Mouse (Mus musculus) right cerebral cortex, postnatal 14 days (tissue): ENCODE results near the gene Ptprcap.
A peak's percentile ranks its signal among the peaks of the same experiment; 100 is the strongest.

Experiments
- DNase-seq: peaks from one replicate; pipeline ENCODE4 v3.0.0; 2022

Gene Ptprcap

GRCm38 (mm10) chr19:4197180-4197579, 43.8 kb downstream of the Ptprcap start:
- no peak for DNase-seq

DNA sequence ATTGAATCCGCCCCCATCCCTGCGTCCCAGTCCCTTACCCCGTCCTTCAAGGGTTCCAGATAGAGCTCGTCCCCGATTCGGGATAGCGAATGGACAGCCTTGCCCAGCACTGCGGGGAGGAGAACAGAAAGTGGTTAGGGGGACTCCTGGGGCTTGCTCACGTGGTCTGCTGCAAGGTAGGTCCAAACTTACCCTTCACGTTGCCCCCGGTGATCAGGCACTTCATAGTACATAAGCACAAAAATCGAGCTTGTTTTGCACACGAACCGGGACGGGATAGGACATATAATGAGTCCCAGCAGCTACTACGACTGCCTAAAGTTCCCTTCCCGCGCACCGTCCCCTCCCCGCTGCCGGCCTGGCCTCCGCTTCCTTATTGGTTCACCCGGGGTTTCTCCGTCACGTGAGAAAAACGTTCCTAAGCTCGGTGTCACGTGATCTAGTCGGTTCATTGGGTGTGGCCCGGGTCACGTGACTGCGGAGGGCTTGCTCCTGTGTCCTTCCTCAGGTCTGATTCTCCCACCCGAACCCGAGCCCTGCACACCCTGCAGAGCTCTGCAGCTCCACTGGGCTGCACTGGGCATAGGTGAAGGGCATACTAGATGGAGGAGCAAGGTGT, 48.0 kb downstream of the Ptprcap start, which contains the start of gene Rad9a:
Rad9a (minus strand) TSS at position 372 of the 619 bp plus-strand sequence.
- DNase-seq = peak; percentile 95

GRCm38 (mm10) chr19:4202149-4202548, 48.7 kb downstream of the Ptprcap start:
- no peak for DNase-seq

GRCm38 (mm10) chr19:4203148-4203547, 49.7 kb downstream of the Ptprcap start:
- DNase-seq = no peak

- DNase-seq = no peak
Measured at GRCm38 (mm10) chr19:4203604-4204326, 50.4 kb downstream of the Ptprcap start.

GRCm38 (mm10) chr19:4204889-4205288, 51.5 kb downstream of the Ptprcap start:
- DNase-seq = no peak
